Mouse (Mus musculus) heart, postnatal 25 days (tissue): ENCODE data around the gene Bola1. TPM values are rescaled to one million over a fixed set of nuclear protein-coding genes. Genes with fewer than 3 reads are reported as not detected.

Experiments used
- DNase-seq: peaks from one replicate; pipeline ENCODE4 v3.0.0; 2022; ENCODE audit warnings: low spot score
- intact Hi-C: fragments of 180-260 bp; cut with DNase I; formaldehyde crosslinking; loops from one replicate; pipeline ENCODE4 v1.15.1; 2025
- microRNA-seq: library from miRNA; unstranded; fragments of <30 nt; microRNA quantifications from one replicate; pipeline ENCODE4 v1.2.0, GENCODE M21; 2022
- total RNA-seq, 2 experiments: library from RNA; stranded (reverse); gene quantifications; 2 replicates each; pipeline ENCODE4 v1.2.3; 2021

Bola1 gene
- total RNA-seq, 2 experiments from 2014 or later, result 19.3 to 22.2 TPM

GRCm38 (mm10) chr3:96161869-96162840 lies 57.4 kb downstream of the Bola1 start, which contains the start of gene Mtmr11:
Gene Mtmr11 (plus strand): TSS chr3:96162004.
- DNase-seq, result no peak
- intact Hi-C loops, result no loop called here

GRCm38 (mm10) chr3:96160803-96161516 lies 58.5 kb downstream of the Bola1 start:
- intact Hi-C loops, result no loop called here
- peak; percentile 37 for DNase-seq

DNA sequence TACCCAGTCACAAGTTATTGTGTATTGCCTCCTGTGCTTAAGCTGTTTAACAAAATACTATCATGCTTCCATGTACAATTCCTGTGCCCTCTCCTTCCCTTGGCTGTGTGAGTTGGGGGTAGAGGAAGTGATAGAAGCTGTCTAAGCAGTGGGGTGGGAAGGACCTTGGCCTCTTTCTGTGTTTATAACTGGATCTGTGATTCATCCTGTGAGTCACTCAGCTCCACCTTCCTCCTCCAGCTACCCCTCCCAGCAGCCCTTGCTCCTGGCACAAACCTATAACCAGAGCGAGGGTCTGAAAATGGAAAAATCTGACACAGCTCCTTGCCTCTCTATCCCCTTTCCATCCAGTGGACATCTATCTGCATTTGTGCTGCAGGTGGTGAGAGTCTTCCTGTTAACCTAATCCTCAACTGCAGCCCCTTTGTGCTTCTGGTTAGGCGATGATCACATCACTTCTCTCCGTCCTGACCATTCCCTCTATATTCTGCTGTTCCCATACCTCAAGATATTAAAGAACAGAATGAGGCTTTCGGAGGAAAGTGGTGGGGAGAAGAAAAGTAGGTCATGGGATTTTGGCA lies 59.2 kb downstream of the Bola1 start:
- intact Hi-C loops, result no loop called here

GRCm38 (mm10) chr3:96159820-96160219 lies 59.7 kb downstream of the Bola1 start:
- DNase-seq, result no peak
- intact Hi-C loops, result no loop called here

More for the DNA sequence above, 59.2 kb downstream of the Bola1 start:
- DNase-seq, result peak; percentile 59

DNA sequence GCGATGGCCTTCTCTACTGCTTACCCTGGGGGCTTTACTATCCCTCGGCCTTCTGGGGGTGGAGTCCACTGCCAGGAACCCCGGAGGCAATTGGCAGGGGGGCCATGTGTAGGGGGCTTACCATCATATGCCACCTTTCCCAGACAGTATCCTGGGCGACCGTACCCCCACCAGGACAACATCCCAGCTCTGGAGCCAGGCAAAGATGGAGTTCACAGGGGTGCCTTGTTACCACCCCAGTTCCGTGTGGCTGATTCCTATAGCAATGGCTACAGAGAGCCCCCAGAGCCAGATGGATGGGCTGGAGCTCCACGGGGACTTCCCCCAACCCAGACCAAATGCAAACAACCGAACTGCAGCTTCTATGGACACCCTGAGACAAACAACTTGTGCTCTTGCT lies 64.0 kb downstream of the Bola1 start:
- intact Hi-C loops, result no loop called here
- DNase-seq, result no peak

GRCm38 (mm10) chr3:96152611-96153010 lies 66.9 kb downstream of the Bola1 start:
- no peak for DNase-seq
- intact Hi-C loops, result no loop called here

DNA sequence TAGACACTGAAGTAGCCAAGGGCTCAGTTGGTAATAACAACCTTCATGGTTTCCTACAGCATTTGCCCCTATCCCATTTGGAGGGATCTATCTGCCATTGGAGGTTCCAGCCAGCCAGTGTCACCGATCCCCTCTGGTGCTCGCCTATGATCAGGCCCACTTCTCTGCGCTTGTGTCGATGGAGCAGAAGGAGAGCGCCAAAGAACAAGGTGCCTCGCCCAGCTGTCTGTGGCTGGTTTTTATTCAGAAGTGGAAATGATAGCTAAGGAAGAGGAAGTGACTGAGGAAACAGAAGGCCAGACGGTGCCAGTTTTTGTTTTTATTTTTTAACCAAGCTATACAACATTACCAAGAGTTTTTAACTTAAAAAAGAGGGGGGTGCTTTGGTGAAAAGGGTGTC lies 67.7 kb downstream of the Bola1 start:
- DNase-seq, result no peak
- intact Hi-C loops, result no loop called here

DNA sequence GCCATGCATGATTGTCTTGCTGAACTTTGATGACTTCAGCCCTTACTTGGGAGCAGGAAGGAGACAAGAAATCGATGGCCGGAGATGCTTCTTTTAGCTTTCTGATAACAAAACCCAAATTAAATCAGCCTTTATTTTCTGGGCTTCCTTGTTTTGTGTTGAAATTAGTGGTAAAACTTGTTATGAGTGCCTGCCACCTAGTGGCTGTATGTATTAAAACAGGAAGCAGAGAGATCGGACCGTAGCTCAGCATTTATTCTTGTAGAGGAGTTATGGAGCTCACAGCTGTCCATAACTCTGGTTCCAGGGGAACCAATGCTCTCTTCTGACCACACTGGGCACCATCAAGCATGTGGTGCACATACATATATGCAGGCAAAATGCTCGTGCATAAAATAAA lies 71.6 kb downstream of the Bola1 start:
- intact Hi-C loops, result loop anchor here (1.0 to 5.0 kb wide), 3 partner anchors 41 to 181 kb away; no protein-coding TSS in a partner anchor
- DNase-seq, result no peak

Small RNAs within 50 kb of the gene (microRNA-seq; reads per million reads assigned to microRNA genes)
- not detected for gene Gm44492
- gene Gm47311, result not detected
- not detected for gene Gm47313

Other genes starting within 250 kb of the Bola1 start
- 10 to 100 TPM; 76.4 to 89.1 TPM for gene Plekho1, start 223.7 kb downstream of the Bola1 start, total RNA-seq
- gene Vps45, start 161.2 kb downstream of the Bola1 start, total RNA-seq, result 10 to 100 TPM; 20.5 to 26.0 TPM
- gene Otud7b, start 115.2 kb downstream of the Bola1 start, total RNA-seq, result 10 to 100 TPM; 52.2 to 54.5 TPM
- 1 to 10 TPM; 3.2 TPM for gene Mtmr11, start 57.7 kb downstream of the Bola1 start, total RNA-seq
- gene Sf3b4, start 47.4 kb downstream of the Bola1 start, total RNA-seq, result 10 to 100 TPM; 16.9 to 17.2 TPM
- gene Sv2a, start 38.6 kb downstream of the Bola1 start, total RNA-seq, result 1 to 10 TPM; 5.0 to 6.5 TPM
- 1 to 10 TPM; 3.0 to 3.4 TPM for gene Hist2h2ab, start 156 bp upstream of the Bola1 start, total RNA-seq
- gene Hist2h2ac, start 1.2 kb upstream of the Bola1 start, total RNA-seq, result 10 to 100 TPM; 30.5 to 34.4 TPM
- gene Hist2h2be, start 1.4 kb upstream of the Bola1 start, total RNA-seq, result 10 to 100 TPM; 10.1 to 11.6 TPM
- gene Hist2h3c2, start 19.4 kb upstream of the Bola1 start, total RNA-seq, result 10 to 100 TPM in 1 of 2 experiments, 1 to 10 TPM in 1; 9.3 to 10.4 TPM
- gene Hist2h2aa2, start 20.6 kb upstream of the Bola1 start, total RNA-seq, result 100 to 1,000 TPM; 232 to 233 TPM
- 10 to 100 TPM in 1 of 2 experiments, 1 to 10 TPM in 1; 7.7 to 40.9 TPM for gene Hist2h2aa1, start 25.8 kb upstream of the Bola1 start, total RNA-seq
- not detected for gene Hist2h3c1, start 27.0 kb upstream of the Bola1 start, total RNA-seq
- 10 to 100 TPM; 14.4 to 16.9 TPM for gene Hist2h4, start 43.6 kb upstream of the Bola1 start, total RNA-seq
- gene Hist2h3b, start 48.9 kb upstream of the Bola1 start, total RNA-seq, result 10 to 100 TPM; 25.8 to 48.9 TPM
- 10 to 100 TPM; 47.3 to 58.1 TPM for gene Hist2h2bb, start 50.0 kb upstream of the Bola1 start, total RNA-seq
- gene Fcgr1, start 74.3 kb upstream of the Bola1 start, total RNA-seq, result 1 to 10 TPM in 1 of 2 experiments, under 1 TPM in 1; 0.94 to 1.1 TPM
- not detected for gene BC107364, start 232.6 kb upstream of the Bola1 start, total RNA-seq